Mouse (Mus musculus) neural tube, embryonic 14.5 days (tissue): ENCODE data around the gene Nhlh1. TPM values are rescaled to one million over a fixed set of nuclear protein-coding genes. Genes with fewer than 3 reads are reported as not detected.

Experiments used
- ATAC-seq: fragments of 200-750 bp; cut with Nextera tagmentation; 2 replicates; pipeline ENCODE4 v1.8.0; 2017; ENCODE audit warnings: low read depth, mild to moderate bottlenecking, moderate TSS enrichment, moderate library complexity
- H3K27ac ChIP-seq: fragments of 300-500 bp; sonication (generic); 2 replicates; pipeline ENCODE4 v1.5.1; 2014; ENCODE audit warnings: low read depth, mild to moderate bottlenecking, control low read depth, low read length, moderate library complexity, mixed read lengths
- H3K27me3 ChIP-seq: fragments of 300-500 bp; sonication (generic); 2 replicates; pipeline ENCODE4 v1.6.1; 2014; ENCODE audit warnings: low read length; ENCODE audit not compliant: control insufficient read depth, insufficient read depth
- H3K36me3 ChIP-seq: fragments of 300-500 bp; sonication (generic); 2 replicates; pipeline ENCODE4 v1.6.1; 2014; ENCODE audit warnings: low read length, mixed read lengths; ENCODE audit not compliant: control insufficient read depth, insufficient read depth
- H3K4me1 ChIP-seq: fragments of 300-500 bp; sonication (generic); 2 replicates; pipeline ENCODE4 v1.6.1; 2014; ENCODE audit warnings: low read length; ENCODE audit not compliant: control insufficient read depth, insufficient read depth
- H3K4me2 ChIP-seq: fragments of 300-500 bp; sonication (generic); 2 replicates; pipeline ENCODE4 v1.6.1; 2014; ENCODE audit warnings: mild to moderate bottlenecking, low read depth, low read length, control low read depth
- H3K4me3 ChIP-seq: fragments of 300-500 bp; sonication (generic); 2 replicates; pipeline ENCODE4 v1.5.1; 2014; ENCODE audit warnings: low read depth, low read length, control low read depth, mixed read lengths
- H3K9ac ChIP-seq: fragments of 300-500 bp; sonication (generic); replicated peaks from 2 replicates; pipeline ENCODE4 v1.6.1; 2014; ENCODE audit warnings: low read depth, mild to moderate bottlenecking, control low read depth, low read length, mixed read lengths
- H3K9me3 ChIP-seq: fragments of 300-500 bp; sonication (generic); 2 replicates; pipeline ENCODE4 v1.6.1; 2016; ENCODE audit warnings: low read length; ENCODE audit not compliant: control insufficient read depth
- WGBS: fragments of 180-500 bp; shearing (Covaris S2); extraction: QIAGEN DNeasy Blood & Tissue Kit; methylation state at CpG from one replicate; pipeline ENCODE4 v1.1.7; 2014; 5-methylcytosine and 5-hydroxymethylcytosine counted together
- polyA plus RNA-seq: library from polyadenylated mRNA; unstranded; fragments of >200 nt; fragmentation: Nextera tagmentation; extraction: Ambion mirVana; gene quantifications from 2 replicates; pipeline ENCODE4 v1.2.1, GENCODE M21; 2014

Nhlh1 gene
- polyA plus RNA-seq, 1 experiment from 2014 or later = 3.6 TPM

DNA sequence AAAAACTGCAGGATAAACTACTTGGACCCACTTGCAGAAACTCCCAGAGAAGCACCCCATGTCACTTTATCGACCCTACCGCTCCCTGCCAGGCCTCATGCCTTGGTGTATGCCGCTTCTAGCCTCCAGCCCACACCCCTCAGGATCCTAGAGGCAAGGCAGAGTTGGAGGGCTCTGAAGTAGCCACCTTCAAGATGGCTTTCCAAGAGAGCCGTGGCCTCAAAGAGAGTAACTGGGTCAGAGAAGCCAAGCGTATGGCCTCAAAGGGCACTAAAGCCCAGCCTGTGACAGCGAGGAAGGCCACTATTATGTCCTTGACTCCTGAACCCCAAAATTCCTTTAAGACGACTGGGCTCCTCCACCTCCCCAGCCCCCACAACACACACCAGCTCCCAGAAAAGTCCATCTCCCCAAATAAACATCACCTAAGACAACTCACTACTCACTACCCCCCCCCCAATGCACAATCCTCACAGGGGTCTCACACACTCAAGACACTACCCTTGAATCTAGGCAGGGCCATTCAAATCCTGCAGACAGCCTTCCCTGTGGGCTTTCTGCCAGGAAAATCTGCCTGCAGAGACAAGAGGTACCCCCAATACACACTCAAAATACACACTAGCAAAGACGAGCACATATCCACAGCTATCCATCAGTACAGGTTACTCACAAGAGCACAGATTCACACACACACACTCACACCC is 32.0 kb downstream of the Nhlh1 start:
- WGBS = 14% methylated on average over 8 of the region's 8 CpGs
- H3K36me3 ChIP-seq = no peaks in the 10 kb centered on the region
- H3K27me3 ChIP-seq = no peaks in the 10 kb centered on the region
- peak; percentile 3; the same call in 1 of the 2 replicates for ATAC-seq
- peak overlapping the region; percentile 97 for H3K4me3 ChIP-seq
- peak overlapping the region; percentile 93 for H3K4me2 ChIP-seq
- H3K27ac ChIP-seq = peak overlapping the region; percentile 97
- H3K9ac ChIP-seq = peak overlapping the region; percentile 94
- peaks cover 53% of the 10 kb centered on the region for H3K4me1 ChIP-seq
- no peaks in the 10 kb centered on the region for H3K9me3 ChIP-seq

DNA sequence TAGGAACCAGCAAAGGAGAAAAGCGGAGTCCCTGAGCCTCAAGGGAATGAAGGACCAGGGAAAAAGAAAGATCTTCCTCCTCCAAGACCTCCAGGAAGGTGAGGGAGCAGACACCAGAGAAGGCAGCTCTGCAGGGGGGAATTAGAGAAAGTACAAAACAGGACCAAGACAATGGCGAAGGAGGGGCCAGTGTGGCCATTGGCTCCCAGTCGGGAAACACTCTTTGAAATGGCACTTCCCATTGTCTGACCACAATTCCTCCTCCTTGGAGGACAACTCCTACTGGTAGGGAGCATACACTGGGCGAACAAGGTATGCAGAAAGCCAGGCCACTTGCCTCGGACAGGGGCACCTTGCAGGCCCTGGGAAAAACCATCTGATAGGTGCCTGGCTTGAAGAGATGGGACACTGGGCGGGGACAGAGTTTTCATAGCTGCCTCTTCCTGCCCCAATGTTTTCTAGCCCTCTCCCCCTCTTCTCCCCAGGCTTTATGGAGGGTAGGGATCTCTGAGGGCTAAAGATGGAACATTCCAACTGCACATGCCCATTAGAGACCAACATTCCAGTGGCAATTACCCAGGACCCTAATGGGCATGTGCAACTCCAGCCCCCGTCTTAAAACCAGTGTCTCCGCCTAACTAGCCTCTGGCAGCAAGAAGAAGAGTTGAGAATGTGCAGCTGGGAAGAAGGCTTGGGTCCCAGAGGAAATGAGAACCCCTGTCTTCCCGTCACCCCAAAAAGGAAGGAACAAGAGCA is 33.1 kb downstream of the Nhlh1 start:
- Histone ChIP-seq H3K4me3 (peak overlapping the region; percentile 97), H3K4me1 (peaks cover 61% of the 10 kb centered on the region), H3K9me3 (no peaks in the 10 kb centered on the region), H3K4me2 (peak overlapping the region; percentile 93), H3K9ac (peak overlapping the region; percentile 94; the same call in 1 of the 2 replicates), H3K27ac (no peak overlapping the region), H3K36me3 (no peaks in the 10 kb centered on the region), H3K27me3 (no peaks in the 10 kb centered on the region)
- ATAC-seq = no peak
- WGBS = 14% methylated on average over 9 of the region's 9 CpGs

DNA sequence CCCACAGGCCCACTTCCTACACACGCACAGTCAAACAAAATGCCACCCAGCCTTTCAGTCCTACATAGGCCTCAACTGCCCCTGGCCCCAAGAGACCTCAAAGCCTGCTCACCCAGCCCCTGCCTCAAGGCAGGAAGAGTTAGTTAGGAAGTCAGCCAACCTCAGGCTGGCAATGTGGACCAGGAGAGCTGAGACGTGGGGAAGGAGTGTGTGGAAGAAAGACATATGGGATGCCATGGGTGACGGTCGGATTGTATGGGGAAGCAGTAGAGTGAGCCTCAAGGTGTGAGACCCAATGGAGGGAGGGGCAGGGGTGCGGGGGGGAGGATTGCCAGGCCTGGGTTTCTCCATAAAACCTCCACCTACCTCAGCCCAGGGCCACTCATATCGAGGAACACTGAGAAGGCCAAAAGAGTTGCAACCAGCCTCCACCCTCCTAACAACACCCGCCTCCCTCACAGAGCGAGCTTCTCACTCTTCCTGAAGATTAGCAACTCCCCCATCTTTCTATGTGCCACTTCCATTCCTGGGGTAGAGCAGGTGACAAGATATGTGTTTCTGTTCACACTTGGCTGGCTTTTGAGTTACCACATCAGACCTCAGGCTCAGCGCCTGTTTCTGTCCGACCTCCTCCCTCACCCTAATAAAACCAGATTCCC is 37.4 kb downstream of the Nhlh1 start:
- no peaks in the 10 kb centered on the region for H3K27me3 ChIP-seq
- no peak overlapping the region for H3K4me3 ChIP-seq
- peaks cover 79% of the 10 kb centered on the region for H3K4me1 ChIP-seq
- H3K27ac ChIP-seq = 0 out of 2 replicates have a peak overlapping the region, but pooled peaks have one; percentile 16
- 0 out of 2 replicates have a peak overlapping the region, but pooled peaks have one; percentile 6 for H3K4me2 ChIP-seq
- H3K9me3 ChIP-seq = no peaks in the 10 kb centered on the region
- no peak overlapping the region for H3K9ac ChIP-seq
- H3K36me3 ChIP-seq = no peaks in the 10 kb centered on the region
- no peak for ATAC-seq
- WGBS = 51% methylated on average over 10 of the region's 10 CpGs

DNA sequence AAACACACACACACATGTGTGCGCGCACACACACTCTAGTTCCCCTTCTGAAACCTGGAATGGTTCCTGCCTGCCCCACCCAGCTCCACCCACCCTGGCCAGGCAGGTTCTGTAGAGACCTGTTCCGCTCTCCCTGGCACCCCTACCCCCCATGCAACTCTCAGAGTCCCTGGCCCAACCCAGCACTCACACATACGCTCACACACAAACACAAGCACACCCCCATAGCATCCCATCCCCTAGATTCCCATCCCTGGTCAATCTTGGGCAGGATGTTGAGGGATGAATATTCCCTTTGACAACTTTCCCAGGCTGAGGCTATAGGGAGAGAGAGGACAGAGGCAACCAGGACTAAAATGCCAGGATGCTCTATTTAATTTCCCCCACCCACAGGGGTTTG is 38.0 kb downstream of the Nhlh1 start:
- no peak overlapping the region for H3K9ac ChIP-seq

DNA sequence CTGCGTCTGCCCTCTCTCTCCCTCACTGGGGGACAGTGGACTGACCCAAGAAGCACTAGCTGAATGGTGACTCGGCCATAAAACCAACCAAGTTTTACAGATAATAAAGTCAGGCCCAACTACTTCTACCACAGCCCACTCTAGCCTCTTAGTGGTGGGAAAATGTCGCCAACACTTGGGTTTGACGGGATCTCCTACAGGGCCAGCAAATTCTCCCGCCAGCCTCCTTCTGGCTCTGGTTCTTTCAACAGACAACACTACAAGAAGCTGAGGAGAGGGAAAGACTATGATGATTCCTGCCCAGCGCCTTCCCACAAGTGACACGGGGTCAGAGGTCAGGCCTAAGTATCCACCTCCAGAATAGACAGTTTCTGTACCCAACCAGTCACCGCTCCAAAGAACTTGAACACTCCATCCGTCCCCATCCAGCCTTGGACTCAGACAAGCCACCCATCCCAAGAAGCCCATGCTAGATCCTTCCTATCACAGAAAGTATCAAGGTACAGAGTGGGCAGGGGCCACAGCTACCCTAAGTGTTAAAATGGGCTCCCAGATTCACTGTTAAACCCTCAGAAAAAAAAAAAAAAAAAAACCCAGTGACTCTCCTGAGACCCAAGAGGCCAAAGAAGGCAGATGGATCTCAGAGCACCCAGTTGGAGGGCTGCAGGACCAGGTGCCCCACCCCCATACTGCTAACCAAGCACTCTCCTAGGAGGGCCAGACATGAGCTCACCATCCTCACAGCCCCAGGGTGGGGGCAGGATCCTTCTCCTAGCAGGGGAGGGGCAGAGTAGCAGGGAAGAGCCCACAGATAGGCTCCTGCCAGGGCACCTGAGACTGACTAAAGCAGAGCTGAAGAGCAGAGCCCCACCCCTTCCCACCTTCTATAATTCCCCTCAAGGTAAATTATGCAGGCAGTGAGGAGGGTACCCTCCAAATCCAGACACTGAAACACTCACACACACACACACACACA is 38.7 kb downstream of the Nhlh1 start:
- Histone ChIP-seq H3K9me3 (no peaks in the 10 kb centered on the region), H3K4me2 (peak overlapping the region; percentile 6; the same call in 1 of the 2 replicates), H3K4me3 (no peak overlapping the region), H3K27ac (peak overlapping the region; percentile 79), H3K36me3 (no peaks in the 10 kb centered on the region), H3K4me1 (peaks cover 78% of the 10 kb centered on the region), H3K9ac (no peak overlapping the region), H3K27me3 (no peaks in the 10 kb centered on the region)
- WGBS = 59% methylated on average over 9 of the region's 9 CpGs
- no peak for ATAC-seq

More for the DNA sequence above, 38.0 kb downstream of the Nhlh1 start:
- no peaks in the 10 kb centered on the region for H3K36me3 ChIP-seq
- H3K4me3 ChIP-seq = no peak overlapping the region
- no peaks in the 10 kb centered on the region for H3K9me3 ChIP-seq
- H3K27ac ChIP-seq = 0 out of 2 replicates have a peak overlapping the region, but pooled peaks have one; percentile 16
- ATAC-seq = no peak
- WGBS = 94% methylated on average over 4 of the region's 4 CpGs
- H3K27me3 ChIP-seq = no peaks in the 10 kb centered on the region
- no peak overlapping the region for H3K4me2 ChIP-seq
- H3K4me1 ChIP-seq = peaks cover 79% of the 10 kb centered on the region

DNA sequence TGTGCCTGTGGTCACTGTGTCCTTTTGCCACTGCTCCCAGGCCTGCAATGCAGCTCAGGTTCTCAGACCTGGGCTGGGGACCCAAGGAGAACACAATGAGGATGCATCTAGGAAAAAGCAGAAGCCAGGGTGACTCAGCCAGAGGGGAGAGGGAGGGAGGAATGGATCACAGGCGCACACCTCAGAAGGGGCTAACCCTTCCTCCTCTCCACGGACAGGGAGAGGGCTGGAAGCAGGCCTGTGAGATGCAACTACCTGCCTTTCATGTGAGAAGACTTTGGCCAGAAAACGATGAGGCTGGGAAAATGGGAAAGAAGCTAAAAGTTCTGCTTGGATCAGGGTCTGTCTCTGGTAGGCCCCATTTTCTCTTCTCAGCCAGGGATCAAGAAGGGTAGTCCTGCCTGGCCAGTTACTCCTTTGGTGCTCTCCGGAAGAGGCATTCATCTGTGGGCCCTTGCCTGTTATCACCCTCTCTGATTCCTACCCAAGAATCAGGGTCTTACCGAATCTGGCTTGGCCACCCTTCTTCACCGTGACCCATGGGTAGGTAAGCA is 39.8 kb downstream of the Nhlh1 start:
- Histone ChIP-seq H3K27me3 (no peaks in the 10 kb centered on the region), H3K4me3 (no peak overlapping the region), H3K4me1 (peaks cover 80% of the 10 kb centered on the region), H3K9me3 (no peaks in the 10 kb centered on the region), H3K4me2 (peak overlapping the region; percentile 15; the same call in 1 of the 2 replicates), H3K27ac (peak overlapping the region; percentile 79), H3K9ac (peak overlapping the region; percentile 34; the same call in 1 of the 2 replicates), H3K36me3 (no peaks in the 10 kb centered on the region)
- peak; percentile 13 for ATAC-seq
- 54% methylated on average over 6 of the region's 6 CpGs for WGBS

DNA sequence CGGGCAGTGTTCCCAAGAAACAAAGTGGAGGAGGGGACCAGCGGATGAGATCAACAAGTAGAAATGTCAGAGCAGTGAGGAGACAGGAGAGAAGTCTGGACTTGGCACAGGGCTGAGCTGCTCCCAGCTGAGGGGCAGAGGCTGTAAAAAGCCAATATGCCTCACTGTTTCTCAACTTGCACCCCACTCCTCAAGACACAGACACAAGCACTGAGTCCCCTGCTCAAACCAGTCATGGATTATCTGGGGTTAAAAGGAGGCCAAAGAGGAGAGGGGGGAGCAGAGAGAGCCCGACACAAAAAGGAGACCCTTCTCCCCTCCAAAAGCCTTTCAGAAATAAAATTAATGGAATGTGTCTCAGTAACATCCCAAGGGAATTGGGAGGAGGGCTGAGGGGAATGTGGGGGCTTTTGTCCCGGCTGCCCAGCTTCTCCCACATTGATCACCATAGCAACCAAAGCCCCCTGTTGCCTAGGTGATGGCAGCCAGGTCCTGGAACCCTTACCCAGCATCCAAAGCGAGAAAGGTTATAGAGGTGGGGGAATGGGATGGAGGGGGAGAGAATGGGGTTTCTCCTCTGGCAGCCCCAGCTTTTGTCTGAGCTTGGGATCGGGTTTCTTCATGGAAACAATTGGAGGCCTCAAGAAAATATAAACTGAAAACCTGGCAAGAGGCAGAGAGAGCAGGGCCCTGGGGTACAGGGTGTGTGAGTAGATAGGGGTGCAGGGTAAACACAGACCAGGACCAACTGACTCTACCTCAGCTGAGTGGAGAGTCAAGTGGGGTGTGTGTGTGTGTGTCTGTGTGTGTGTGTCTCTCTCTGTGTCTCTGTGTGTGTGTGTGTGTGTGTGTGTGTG is 40.5 kb downstream of the Nhlh1 start:
- ATAC-seq = peak; percentile 79
- no peak overlapping the region for H3K9ac ChIP-seq

More for the DNA sequence above, 40.5 kb downstream of the Nhlh1 start:
- Histone ChIP-seq H3K27me3 (no peaks in the 10 kb centered on the region), H3K27ac (peak overlapping the region; percentile 79), H3K9me3 (no peaks in the 10 kb centered on the region), H3K4me2 (peak overlapping the region; percentile 15; the same call in 1 of the 2 replicates), H3K36me3 (peaks cover under 1% of the 10 kb centered on the region; the same call in 1 of the 2 replicates), H3K4me1 (peaks cover 74% of the 10 kb centered on the region), H3K4me3 (no peak overlapping the region)
- WGBS = 10% methylated on average over 6 of the region's 6 CpGs
